In genomic region chr17:27355717-27356116, GRCm38 (mm10) we compare ENCODE assay signal across 23 mouse cellular contexts.
DNase-seq lines count a peak whose midpoint lies in the region; ATAC-seq and TF ChIP-seq lines count a peak whose summit lies in the region.
"Had no signal": no experiment of that assay in that cellular context is flagged by ENCODE, and none has a peak within 500 bp of the region (broad histone marks: within the 10 kb centered on the region; RNA-seq: fewer than 3 reads in every experiment).

No protein-coding gene starts in this region.

- DNase-seq in cerebellum, postnatal 10 days, result peak; percentile 69 to 84
- no peak for DNase-seq in cerebellum, postnatal 36 days
- DNase-seq in hindbrain, embryonic 11.5 days (ENCODE audit: low spot score), result no peak
- peak; percentile 18 for DNase-seq in midbrain, embryonic 14.5 days
- no peak for DNase-seq in midbrain, embryonic 11.5 days (ENCODE audit: low spot score, missing footprints)
- DNase-seq in right cerebral cortex, postnatal 25 days, result no peak
- DNase-seq: adrenal gland, postnatal 14 days; B cell, adult 2 months; cerebellum, adult 2 months; cerebellum, postnatal 25 days; gastrocnemius, postnatal 10 days; heart, adult 2 months; heart, postnatal 14 days had no signal

- no peak overlapping the region for H3K4me2 ChIP-seq in hindbrain, embryonic 16.5 days (ENCODE audit: low read length)
- no peak overlapping the region for H3K4me2 ChIP-seq in hindbrain, embryonic 11.5 days (replicated peaks; ENCODE audit: low read depth, low read length)
- H3K4me2 ChIP-seq in midbrain, embryonic 14.5 days (ENCODE audit: low read length), result no peak overlapping the region
- H3K4me2 ChIP-seq in midbrain, embryonic 11.5 days, result no peak overlapping the region
- H3K4me2 ChIP-seq: embryonic facial prominence, embryonic 13.5 days; forebrain, embryonic 15.5 days; heart, embryonic 11.5 days; heart, embryonic 15.5 days; hindbrain, embryonic 15.5 days had no signal

- 66% methylated on average over 9 of the region's 9 CpGs for WGBS in hindbrain, embryonic 16.5 days
- 82% methylated on average over 9 of the region's 9 CpGs for WGBS in hindbrain, embryonic 11.5 days
- WGBS in midbrain, embryonic 14.5 days, result 67% methylated on average over 9 of the region's 9 CpGs
- 92% methylated on average over 9 of the region's 9 CpGs for WGBS in midbrain, embryonic 11.5 days

- no peak overlapping the region for H3K9ac ChIP-seq in hindbrain, embryonic 16.5 days (ENCODE audit: low read depth, low read length)
- H3K9ac ChIP-seq in hindbrain, embryonic 11.5 days (ENCODE audit: low read depth, low read length), result no peak overlapping the region
- H3K9ac ChIP-seq in midbrain, embryonic 14.5 days (replicated peaks; ENCODE audit: low read length), result no peak overlapping the region
- no peak overlapping the region for H3K9ac ChIP-seq in midbrain, embryonic 11.5 days (ENCODE audit: low read length)
- H3K9ac ChIP-seq: embryonic facial prominence, embryonic 13.5 days; forebrain, embryonic 15.5 days; heart, embryonic 15.5 days; hindbrain, embryonic 15.5 days had no signal

- H3K4me1 ChIP-seq in hindbrain, embryonic 16.5 days (ENCODE audit: control insufficient read depth, insufficient read depth, low read depth, low read length), result no peaks in the 10 kb centered on the region; the same call in 1 of the 2 replicates
- H3K4me1 ChIP-seq in hindbrain, embryonic 11.5 days (replicated peaks; ENCODE audit: control insufficient read depth, insufficient read depth, low read length), result no peaks in the 10 kb centered on the region
- peaks cover 4% of the 10 kb centered on the region; the same call in 1 of the 2 replicates for H3K4me1 ChIP-seq in midbrain, embryonic 14.5 days (ENCODE audit: control insufficient read depth, insufficient read depth, low read length)
- H3K4me1 ChIP-seq in midbrain, embryonic 11.5 days (ENCODE audit: control insufficient read depth, insufficient read depth, low read length), result no peaks in the 10 kb centered on the region; the same call in 1 of the 2 replicates
- H3K4me1 ChIP-seq in E14TG2a.4 (replicated peaks; ENCODE audit: low read depth, low read length), result no peaks in the 10 kb centered on the region
- H3K4me1 ChIP-seq: embryonic facial prominence, embryonic 13.5 days; heart, embryonic 15.5 days had no signal

- no peak overlapping the region for H3K4me3 ChIP-seq in hindbrain, embryonic 16.5 days (ENCODE audit: low read length)
- H3K4me3 ChIP-seq in hindbrain, embryonic 11.5 days (ENCODE audit: low read depth, low read length), result no peak overlapping the region
- H3K4me3 ChIP-seq in midbrain, embryonic 14.5 days (replicated peaks; ENCODE audit: low read depth, low read length), result no peak overlapping the region
- no peak overlapping the region for H3K4me3 ChIP-seq in midbrain, embryonic 11.5 days (ENCODE audit: low read depth, low read length)
- peak overlapping the region; percentile 51 for H3K4me3 ChIP-seq in E14TG2a.4 (replicated peaks; ENCODE audit: low read length)
- H3K4me3 ChIP-seq: embryonic facial prominence, embryonic 13.5 days; forebrain, embryonic 15.5 days; heart, adult 2 months; heart, embryonic 15.5 days; hindbrain, embryonic 15.5 days had no signal

- TF ChIP-seq CTCF in E14TG2a.4 (conservative IDR thresholded peaks at IDR 0.05; ENCODE audit: low read length), result no peak

- no peaks in the 10 kb centered on the region for H3K27me3 ChIP-seq in hindbrain, embryonic 16.5 days (replicated peaks; ENCODE audit: control insufficient read depth, insufficient read depth, low read length)
- no peaks in the 10 kb centered on the region for H3K27me3 ChIP-seq in hindbrain, embryonic 11.5 days (ENCODE audit: control insufficient read depth, insufficient read depth, low read length)
- H3K27me3 ChIP-seq in midbrain, embryonic 14.5 days (ENCODE audit: control insufficient read depth, insufficient read depth, low read length), result no peaks in the 10 kb centered on the region
- H3K27me3 ChIP-seq in midbrain, embryonic 11.5 days (ENCODE audit: control insufficient read depth, insufficient read depth, low read length), result no peaks in the 10 kb centered on the region
- peaks cover 5% of the 10 kb centered on the region; the same call in 1 of the 2 replicates for H3K27me3 ChIP-seq in E14TG2a.4 (ENCODE audit: insufficient read depth, low read length)
- H3K27me3 ChIP-seq: embryonic facial prominence, embryonic 13.5 days; forebrain, embryonic 15.5 days; heart, embryonic 15.5 days; hindbrain, embryonic 15.5 days had no signal

- H3K36me3 ChIP-seq in hindbrain, embryonic 16.5 days (ENCODE audit: control insufficient read depth, insufficient read depth, low read length), result no peaks in the 10 kb centered on the region
- no peaks in the 10 kb centered on the region for H3K36me3 ChIP-seq in hindbrain, embryonic 11.5 days (ENCODE audit: control insufficient read depth, insufficient read depth, low read length)
- H3K36me3 ChIP-seq in midbrain, embryonic 14.5 days (ENCODE audit: control insufficient read depth, insufficient read depth, low read length), result no peaks in the 10 kb centered on the region
- no peaks in the 10 kb centered on the region for H3K36me3 ChIP-seq in midbrain, embryonic 11.5 days (ENCODE audit: control insufficient read depth, insufficient read depth, low read length)
- H3K36me3 ChIP-seq in E14TG2a.4 (ENCODE audit: insufficient read depth, low read length), result peaks cover 5% of the 10 kb centered on the region; the same call in 1 of the 2 replicates
- H3K36me3 ChIP-seq: embryonic facial prominence, embryonic 13.5 days; forebrain, embryonic 15.5 days; heart, embryonic 15.5 days; hindbrain, embryonic 15.5 days had no signal

- peak; percentile 40; the same call in 1 of the 2 replicates for ATAC-seq in hindbrain, embryonic 16.5 days
- ATAC-seq in hindbrain, embryonic 11.5 days (ENCODE audit: low FRiP score), result no peak
- ATAC-seq in midbrain, embryonic 14.5 days (ENCODE audit: low FRiP score, low TSS enrichment), result no peak
- ATAC-seq in midbrain, embryonic 11.5 days (ENCODE audit: low FRiP score), result no peak
- ATAC-seq: activated CD4-positive, CD25-positive, alpha-beta regulatory T cell, adult 4 months; CD4-positive, CD25-positive, alpha-beta regulatory T cell, adult 4 months; forebrain, embryonic 15.5 days; Patski had no signal

- H3K27ac ChIP-seq in hindbrain, embryonic 16.5 days (ENCODE audit: low read depth, low read length), result no peak overlapping the region
- no peak overlapping the region for H3K27ac ChIP-seq in hindbrain, embryonic 11.5 days (ENCODE audit: low read depth, low read length)
- H3K27ac ChIP-seq in midbrain, embryonic 14.5 days (replicated peaks; ENCODE audit: low read depth, low read length), result peak overlapping the region; percentile 49; the same call in 1 of the 2 replicates
- no peak overlapping the region for H3K27ac ChIP-seq in midbrain, embryonic 11.5 days (ENCODE audit: low read depth, low read length)
- H3K27ac ChIP-seq: embryonic facial prominence, embryonic 13.5 days; forebrain, embryonic 15.5 days; heart, adult 2 months; heart, embryonic 15.5 days; hindbrain, embryonic 15.5 days had no signal

- no peaks in the 10 kb centered on the region for H3K9me3 ChIP-seq in hindbrain, embryonic 16.5 days (ENCODE audit: control insufficient read depth, low read length)
- no peaks in the 10 kb centered on the region for H3K9me3 ChIP-seq in hindbrain, embryonic 11.5 days (ENCODE audit: control insufficient read depth, low read length)
- no peaks in the 10 kb centered on the region for H3K9me3 ChIP-seq in midbrain, embryonic 14.5 days (ENCODE audit: control insufficient read depth, low read length)
- H3K9me3 ChIP-seq in midbrain, embryonic 11.5 days (ENCODE audit: control insufficient read depth, low read length), result no peaks in the 10 kb centered on the region
- peaks cover 74% of the 10 kb centered on the region for H3K9me3 ChIP-seq in E14TG2a.4 (ENCODE audit: low read length)
- H3K9me3 ChIP-seq: embryonic facial prominence, embryonic 13.5 days; forebrain, embryonic 15.5 days; heart, embryonic 15.5 days; hindbrain, embryonic 15.5 days had no signal

Comparison
In these comparisons a context has a peak if more than half of its experiments do, and no peak if none do; other contexts are left out.
1. DNase-seq: peak in cerebellum, postnatal 10 days (2 of 2) and midbrain, embryonic 14.5 days (single experiment); none in cerebellum, postnatal 36 days (0 of 2), hindbrain, embryonic 11.5 days (single experiment), midbrain, embryonic 11.5 days (single experiment) and right cerebral cortex, postnatal 25 days (single experiment).